Mouse (Mus musculus): ENCODE data around the gene Aifm2.

DNA sequence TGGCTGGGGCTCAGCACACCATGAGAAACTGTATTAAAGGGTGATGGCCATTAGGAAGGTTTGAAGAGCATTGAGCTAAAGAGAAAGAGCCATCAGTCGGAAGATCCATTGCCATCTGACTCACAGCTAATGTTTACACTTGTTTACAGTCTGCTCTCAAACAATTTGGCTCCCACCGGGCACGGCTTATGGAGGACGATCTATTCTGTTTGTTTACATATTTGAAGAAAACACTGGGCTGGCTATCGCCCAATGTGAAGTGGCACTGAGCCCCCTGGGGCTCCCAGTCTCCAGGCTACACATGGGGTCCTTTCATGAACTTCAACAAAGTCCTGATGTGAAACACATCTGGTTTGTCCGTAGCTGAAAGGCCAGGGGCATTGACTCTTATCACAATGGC lies 51.7 kb downstream of the Aifm2 start:
- no peak for TF ChIP-seq CTCF (IDR thresholded peaks at IDR 0.05; ENCODE audit: control insufficient read depth, insufficient read depth, insufficient replicate concordance, low read depth, low read length)
- no peak for TF ChIP-seq POLR2A (IDR thresholded peaks at IDR 0.05; ENCODE audit: control insufficient read depth, low read depth, low read length)

All from testis, adult 2 months (tissue).